Mouse (Mus musculus): ENCODE data around the gene Pik3r1. TPM values are rescaled to one million over a fixed set of nuclear protein-coding genes. Genes with fewer than 3 reads are reported as not detected.

The Pik3r1 gene
- polyA plus RNA-seq, 1 experiment from 2014 or later, result 25.5 TPM

GRCm38 (mm10) chr13:101771071-101771470 lies 3.1 kb upstream of the Pik3r1 start:
- Histone ChIP-seq H3K9me3 (ENCODE audit: control insufficient read depth, low read length) (no peaks in the 10 kb centered on the region), H3K9ac (ENCODE audit: low read length) (no peak overlapping the region), H3K4me1 (ENCODE audit: control insufficient read depth, insufficient read depth, low read length) (peaks cover 5% of the 10 kb centered on the region), H3K4me3 (ENCODE audit: low read depth, low read length) (no peak overlapping the region), H3K36me3 (ENCODE audit: control insufficient read depth, insufficient read depth, low read length) (no peaks in the 10 kb centered on the region), H3K27me3 (ENCODE audit: control insufficient read depth, insufficient read depth, low read length) (no peaks in the 10 kb centered on the region), H3K4me2 (ENCODE audit: low read depth) (no peak overlapping the region), H3K27ac (ENCODE audit: low read depth, low read length) (no peak overlapping the region)
- ATAC-seq (ENCODE audit: insufficient read depth, low FRiP score, low TSS enrichment) (no peak), DNase-seq (ENCODE audit: low spot score) (no peak)

GRCm38 (mm10) chr13:101769955-101770354 lies 1.9 kb upstream of the Pik3r1 start:
- 73% methylated on average over 4 of the region's 4 CpGs for WGBS
- Histone ChIP-seq H3K36me3 (ENCODE audit: control insufficient read depth, insufficient read depth, low read length) (no peaks in the 10 kb centered on the region), H3K9me3 (ENCODE audit: control insufficient read depth, low read length) (no peaks in the 10 kb centered on the region), H3K4me3 (ENCODE audit: low read depth, low read length) (no peak overlapping the region), H3K9ac (ENCODE audit: low read length) (no peak overlapping the region), H3K4me2 (ENCODE audit: low read depth) (no peak overlapping the region), H3K4me1 (ENCODE audit: control insufficient read depth, insufficient read depth, low read length) (peaks cover 15% of the 10 kb centered on the region), H3K27me3 (ENCODE audit: control insufficient read depth, insufficient read depth, low read length) (no peaks in the 10 kb centered on the region), H3K27ac (ENCODE audit: low read depth, low read length) (no peak overlapping the region)
- ATAC-seq (ENCODE audit: insufficient read depth, low FRiP score, low TSS enrichment) (no peak), DNase-seq (ENCODE audit: low spot score) (no peak)

- ATAC-seq (ENCODE audit: insufficient read depth, low FRiP score, low TSS enrichment) (peak; percentile 11; the same call in 1 of the 2 replicates), DNase-seq (ENCODE audit: low spot score) (no peak)
- no peaks in the 10 kb centered on the region for H3K36me3 ChIP-seq (ENCODE audit: control insufficient read depth, insufficient read depth, low read length)
- H3K4me1 ChIP-seq (ENCODE audit: control insufficient read depth, insufficient read depth, low read length), result peaks cover 16% of the 10 kb centered on the region
- H3K4me3 ChIP-seq (ENCODE audit: low read depth, low read length), result peak overlapping the region; percentile 88
- H3K27ac ChIP-seq (ENCODE audit: low read depth, low read length), result peak overlapping the region; percentile 71; the same call in 1 of the 2 replicates
- WGBS, result 0% methylated on average over 17 of the region's 17 CpGs
- H3K27me3 ChIP-seq (ENCODE audit: control insufficient read depth, insufficient read depth, low read length), result no peaks in the 10 kb centered on the region
- H3K9me3 ChIP-seq (ENCODE audit: control insufficient read depth, low read length), result no peaks in the 10 kb centered on the region
- H3K9ac ChIP-seq (ENCODE audit: low read length), result peak overlapping the region; percentile 68
- H3K4me2 ChIP-seq (ENCODE audit: low read depth), result peak overlapping the region; percentile 87
These were observed 594 bp upstream of the Pik3r1 start for GRCm38 (mm10) chr13:101768630-101768991.

- Histone ChIP-seq H3K9me3 (ENCODE audit: control insufficient read depth, low read length) (no peaks in the 10 kb centered on the region), H3K4me1 (ENCODE audit: control insufficient read depth, insufficient read depth, low read length) (peaks cover 16% of the 10 kb centered on the region), H3K9ac (ENCODE audit: low read length) (peak overlapping the region; percentile 85), H3K27ac (ENCODE audit: low read depth, low read length) (peak overlapping the region; percentile 94), H3K36me3 (ENCODE audit: control insufficient read depth, insufficient read depth, low read length) (no peaks in the 10 kb centered on the region), H3K4me2 (ENCODE audit: low read depth) (peak overlapping the region; percentile 63), H3K4me3 (ENCODE audit: low read depth, low read length) (peak overlapping the region; percentile 88), H3K27me3 (ENCODE audit: control insufficient read depth, insufficient read depth, low read length) (no peaks in the 10 kb centered on the region)
- ATAC-seq (ENCODE audit: insufficient read depth, low FRiP score, low TSS enrichment) (peak; percentile 53), DNase-seq (ENCODE audit: low spot score) (peak; percentile 76)
- WGBS, result under 1% methylated on average over 58 of the region's 60 CpGs
These were observed 806 bp downstream of the Pik3r1 start for GRCm38 (mm10) chr13:101767013-101767808.

GRCm38 (mm10) chr13:101766605-101767012 lies 1.4 kb downstream of the Pik3r1 start:
- ATAC-seq (ENCODE audit: insufficient read depth, low FRiP score, low TSS enrichment) (no peak), DNase-seq (ENCODE audit: low spot score) (no peak)
- no peaks in the 10 kb centered on the region for H3K27me3 ChIP-seq (ENCODE audit: control insufficient read depth, insufficient read depth, low read length)
- H3K36me3 ChIP-seq (ENCODE audit: control insufficient read depth, insufficient read depth, low read length), result no peaks in the 10 kb centered on the region
- WGBS, result 2% methylated on average over 5 of the region's 5 CpGs
- H3K4me1 ChIP-seq (ENCODE audit: control insufficient read depth, insufficient read depth, low read length), result peaks cover 16% of the 10 kb centered on the region
- H3K9me3 ChIP-seq (ENCODE audit: control insufficient read depth, low read length), result no peaks in the 10 kb centered on the region
- H3K4me2 ChIP-seq (ENCODE audit: low read depth), result peak overlapping the region; percentile 63
- H3K27ac ChIP-seq (ENCODE audit: low read depth, low read length), result peak overlapping the region; percentile 94
- peak overlapping the region; percentile 85 for H3K9ac ChIP-seq (ENCODE audit: low read length)
- H3K4me3 ChIP-seq (ENCODE audit: low read depth, low read length), result peak overlapping the region; percentile 88

- Histone ChIP-seq H3K4me1 (ENCODE audit: control insufficient read depth, insufficient read depth, low read length) (peaks cover 16% of the 10 kb centered on the region), H3K27me3 (ENCODE audit: control insufficient read depth, insufficient read depth, low read length) (no peaks in the 10 kb centered on the region), H3K4me2 (ENCODE audit: low read depth) (peak overlapping the region; percentile 63), H3K36me3 (ENCODE audit: control insufficient read depth, insufficient read depth, low read length) (no peaks in the 10 kb centered on the region), H3K27ac (ENCODE audit: low read depth, low read length) (no peak overlapping the region), H3K4me3 (ENCODE audit: low read depth, low read length) (peak overlapping the region; percentile 88), H3K9me3 (ENCODE audit: control insufficient read depth, low read length) (no peaks in the 10 kb centered on the region), H3K9ac (ENCODE audit: low read length) (no peak overlapping the region)
- DNase-seq (ENCODE audit: low spot score) (no peak), ATAC-seq (ENCODE audit: insufficient read depth, low FRiP score, low TSS enrichment) (no peak)
- WGBS, result 34% methylated on average over 3 of the region's 3 CpGs
These were observed 2.0 kb downstream of the Pik3r1 start for GRCm38 (mm10) chr13:101765976-101766375.

- Histone ChIP-seq H3K4me3 (ENCODE audit: low read depth, low read length) (no peak overlapping the region), H3K9me3 (ENCODE audit: control insufficient read depth, low read length) (no peaks in the 10 kb centered on the region), H3K4me1 (ENCODE audit: control insufficient read depth, insufficient read depth, low read length) (peaks cover 24% of the 10 kb centered on the region), H3K4me2 (ENCODE audit: low read depth) (no peak overlapping the region), H3K27ac (ENCODE audit: low read depth, low read length) (no peak overlapping the region), H3K27me3 (ENCODE audit: control insufficient read depth, insufficient read depth, low read length) (no peaks in the 10 kb centered on the region), H3K9ac (ENCODE audit: low read length) (no peak overlapping the region), H3K36me3 (ENCODE audit: control insufficient read depth, insufficient read depth, low read length) (no peaks in the 10 kb centered on the region)
- ATAC-seq (ENCODE audit: insufficient read depth, low FRiP score, low TSS enrichment), result no peak
- no peak for DNase-seq (ENCODE audit: low spot score)
- 78% methylated on average over 5 of the region's 5 CpGs for WGBS
These were observed 3.9 kb downstream of the Pik3r1 start for GRCm38 (mm10) chr13:101764111-101764510.

- H3K4me2 ChIP-seq (ENCODE audit: low read depth), result no peak overlapping the region
- DNase-seq (ENCODE audit: low spot score), result no peak
- no peaks in the 10 kb centered on the region for H3K9me3 ChIP-seq (ENCODE audit: control insufficient read depth, low read length)
- H3K4me3 ChIP-seq (ENCODE audit: low read depth, low read length), result no peak overlapping the region
- ATAC-seq (ENCODE audit: insufficient read depth, low FRiP score, low TSS enrichment), result no peak
- H3K27ac ChIP-seq (ENCODE audit: low read depth, low read length), result no peak overlapping the region
- H3K36me3 ChIP-seq (ENCODE audit: control insufficient read depth, insufficient read depth, low read length), result no peaks in the 10 kb centered on the region
- no peaks in the 10 kb centered on the region for H3K27me3 ChIP-seq (ENCODE audit: control insufficient read depth, insufficient read depth, low read length)
- peaks cover 24% of the 10 kb centered on the region for H3K4me1 ChIP-seq (ENCODE audit: control insufficient read depth, insufficient read depth, low read length)
- WGBS, result 73% methylated on average over 9 of the region's 9 CpGs
- no peak overlapping the region for H3K9ac ChIP-seq (ENCODE audit: low read length)
These were observed 4.3 kb downstream of the Pik3r1 start for GRCm38 (mm10) chr13:101763676-101764075.

GRCm38 (mm10) chr13:101763149-101763548 lies 4.9 kb downstream of the Pik3r1 start:
- no peaks in the 10 kb centered on the region for H3K9me3 ChIP-seq (ENCODE audit: control insufficient read depth, low read length)
- H3K9ac ChIP-seq (ENCODE audit: low read length), result no peak overlapping the region
- no peak overlapping the region for H3K4me2 ChIP-seq (ENCODE audit: low read depth)
- DNase-seq (ENCODE audit: low spot score) (no peak), ATAC-seq (ENCODE audit: insufficient read depth, low FRiP score, low TSS enrichment) (no peak)
- no peak overlapping the region for H3K4me3 ChIP-seq (ENCODE audit: low read depth, low read length)
- 76% methylated on average over 5 of the region's 5 CpGs for WGBS
- H3K36me3 ChIP-seq (ENCODE audit: control insufficient read depth, insufficient read depth, low read length), result no peaks in the 10 kb centered on the region
- no peaks in the 10 kb centered on the region for H3K27me3 ChIP-seq (ENCODE audit: control insufficient read depth, insufficient read depth, low read length)
- H3K4me1 ChIP-seq (ENCODE audit: control insufficient read depth, insufficient read depth, low read length), result peaks cover 24% of the 10 kb centered on the region
- H3K27ac ChIP-seq (ENCODE audit: low read depth, low read length), result no peak overlapping the region
